Mouse (Mus musculus): ENCODE measurements around the gene Rasa4.
"Not testable (repeated sequence)": the region's sequence is repeated elsewhere in the genome, so short reads cannot be mapped to it uniquely, and the experiment has no call there.

The Rasa4 gene

DNA sequence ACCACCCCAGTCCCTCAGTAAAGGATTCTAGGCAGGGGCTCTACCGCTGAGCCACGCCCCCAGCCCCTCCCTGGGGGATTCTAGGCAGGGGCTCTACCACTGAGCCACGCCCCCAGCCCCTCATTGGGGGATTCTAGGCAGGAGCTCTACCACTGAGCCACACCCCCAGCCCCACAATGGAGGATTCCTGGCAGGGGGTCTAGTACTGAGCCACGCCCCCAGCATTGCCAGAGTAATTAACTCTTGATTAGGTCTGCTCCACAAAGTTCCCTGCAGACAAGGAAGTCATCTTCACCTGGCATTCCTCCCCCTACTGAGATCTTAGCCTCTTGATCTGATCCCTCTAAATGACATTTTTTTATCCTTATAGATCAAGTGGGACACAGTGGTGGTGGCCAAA is 29.8 kb downstream of the Rasa4 start:
- not testable (repeated sequence) for DNase-seq (ENCODE audit: low read depth)

DNA sequence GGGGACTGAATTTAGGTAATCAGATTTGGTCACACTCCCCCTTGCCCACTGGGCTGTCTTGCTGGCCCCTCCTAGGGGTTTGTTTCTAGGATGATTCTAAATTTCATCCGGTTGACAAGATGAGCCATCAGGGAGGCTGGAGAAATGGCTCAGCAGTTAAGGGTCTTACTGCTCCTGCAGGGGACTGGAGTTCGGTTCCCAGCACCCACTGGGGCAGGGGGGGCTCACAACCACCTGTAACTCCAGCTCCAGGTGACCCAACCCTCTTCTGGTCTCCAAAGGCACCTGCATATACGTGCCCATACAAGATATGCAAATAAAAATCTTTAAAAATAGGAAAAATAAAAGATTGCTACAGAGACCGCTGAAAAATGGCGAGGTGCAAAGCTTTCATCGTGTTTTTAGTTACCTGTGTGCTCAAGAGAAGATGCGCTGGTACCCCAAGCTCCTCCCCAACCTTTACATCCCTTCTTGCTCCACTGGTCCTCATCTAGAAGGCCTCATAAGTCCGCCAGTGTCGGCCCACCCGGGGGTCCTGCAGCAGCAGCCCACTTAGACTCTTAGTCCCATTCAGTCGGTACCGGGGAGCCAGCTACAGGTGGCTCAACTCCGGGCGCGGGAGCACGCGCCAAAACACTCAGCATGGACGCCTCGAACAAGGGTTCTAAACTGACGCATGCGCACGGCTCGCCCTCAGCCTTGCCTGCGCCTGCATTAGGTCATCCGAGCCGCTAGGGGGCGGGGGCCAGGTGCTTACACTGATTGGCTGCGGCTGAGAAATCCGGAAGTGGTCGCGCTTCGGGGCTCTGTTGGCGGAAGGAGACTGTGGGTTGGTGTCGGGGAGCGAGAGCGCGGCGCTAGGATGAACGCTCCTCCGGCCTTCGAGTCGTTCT is 32.4 kb downstream of the Rasa4 start, which contains the start of gene Polr2j:
Gene Polr2j, plus strand, starts transcription at position 741 of the 893 bp plus-strand sequence.
- DNase-seq (ENCODE audit: low read depth) = peak; percentile 97

DNA sequence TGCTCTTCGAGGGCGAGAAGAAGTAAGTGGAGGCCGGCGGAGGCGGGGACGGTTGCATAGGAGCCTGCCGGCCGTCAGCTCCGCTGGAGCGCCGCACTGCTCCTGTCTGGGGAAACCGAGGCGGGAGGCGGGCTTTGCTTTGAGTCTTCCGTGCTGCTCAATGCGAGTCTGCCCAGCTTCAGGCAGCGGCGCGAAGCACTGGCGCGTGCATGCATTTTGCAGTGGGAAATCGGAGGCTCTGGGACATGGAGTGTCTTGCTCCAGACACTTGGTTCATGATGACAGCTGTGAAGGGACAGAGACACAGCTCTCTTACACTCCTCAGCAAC is 33.0 kb downstream of the Rasa4 start:
- no peak for DNase-seq (ENCODE audit: low read depth)

DNA sequence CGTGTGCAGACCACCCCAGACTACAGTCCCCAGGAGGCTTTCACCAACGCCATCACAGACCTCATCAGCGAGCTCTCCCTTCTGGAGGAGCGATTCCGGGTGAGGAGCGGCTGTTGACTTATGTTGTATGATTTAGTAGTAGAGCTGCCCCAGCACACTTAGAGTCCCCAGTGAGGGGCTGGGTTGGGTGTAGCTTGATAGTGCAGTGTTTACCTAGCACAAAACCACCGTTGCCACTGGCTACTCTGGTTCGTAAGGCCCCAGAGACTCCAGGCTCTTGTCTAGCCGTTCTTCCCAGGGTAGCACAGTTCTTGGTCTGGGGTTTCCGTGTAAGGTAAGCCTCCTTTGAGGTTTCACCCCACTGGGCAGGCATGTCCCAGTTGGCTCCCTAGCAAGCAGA is 38.4 kb downstream of the Rasa4 start:
- no peak for DNase-seq (ENCODE audit: low read depth)

- DNase-seq (ENCODE audit: low read depth) = peak; percentile 95
These were observed 52.0 kb downstream of the Rasa4 start, which contains the start of the genes Lrwd1 and Alkbh4 for GRCm38 (mm10) chr5:136135571-136136291. Lrwd1 (minus strand) TSS chr5:136136074. Alkbh4 (plus strand) TSS chr5:136136146.

DNA sequence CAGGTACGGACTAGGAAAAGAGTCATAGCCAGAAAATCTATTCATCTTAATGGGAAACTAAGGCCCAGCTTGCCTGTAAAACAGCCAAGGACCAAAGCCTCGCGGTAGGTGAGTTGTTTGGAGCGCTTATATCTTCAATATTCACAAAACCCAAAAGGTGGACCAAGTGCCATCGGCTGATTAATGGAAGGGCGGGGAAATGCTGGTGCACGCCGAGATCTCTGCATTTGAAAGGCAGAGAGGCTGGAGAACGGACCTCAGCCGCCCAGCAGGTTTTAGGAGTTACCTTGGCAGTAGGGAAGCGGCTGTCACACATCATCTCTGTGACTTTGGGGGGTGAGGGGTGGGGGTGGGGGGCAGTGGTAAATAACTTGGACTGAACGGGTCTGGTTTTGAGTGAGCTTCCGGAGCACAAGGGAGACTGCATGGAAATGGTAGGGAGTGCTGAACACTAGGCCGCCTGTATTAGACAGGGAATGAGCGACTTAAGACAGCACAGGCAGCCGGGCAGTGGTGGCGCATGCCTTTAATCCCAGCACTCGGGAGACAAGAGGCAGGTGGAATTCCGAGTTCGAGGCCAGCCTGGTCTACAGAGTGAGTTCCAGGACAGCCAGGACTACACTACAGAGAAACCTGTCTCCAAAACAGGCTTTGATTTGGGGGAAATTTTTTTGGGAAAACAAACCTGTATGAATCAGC is 52.7 kb downstream of the Rasa4 start:
- DNase-seq (ENCODE audit: low read depth) = no peak

GRCm38 (mm10) chr5:136137658-136138274 is 54.0 kb downstream of the Rasa4 start:
- peak; percentile 81 for DNase-seq (ENCODE audit: low read depth)

DNA sequence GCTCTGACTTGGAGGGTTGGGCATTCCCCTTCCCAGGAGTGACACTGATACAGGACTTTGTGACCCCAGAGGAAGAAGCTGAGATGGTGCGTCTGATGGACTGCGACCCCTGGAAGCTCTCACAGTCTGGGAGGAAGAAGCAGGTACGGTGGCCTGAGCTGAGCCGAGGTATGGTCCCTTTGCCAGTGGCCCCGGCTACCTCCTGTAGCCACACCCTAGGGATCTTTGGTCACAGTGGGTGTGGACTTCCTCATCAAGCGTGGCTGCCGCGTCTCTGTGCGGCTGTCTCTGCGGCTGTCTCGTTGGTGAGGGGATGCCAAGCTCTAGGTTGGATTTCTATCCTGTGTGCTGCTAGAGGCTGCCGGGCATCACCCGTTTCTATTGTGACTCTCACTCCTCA is 55.7 kb downstream of the Rasa4 start:
- no peak for DNase-seq (ENCODE audit: low read depth)

GRCm38 (mm10) chr5:136140057-136140482 is 56.4 kb downstream of the Rasa4 start:
- DNase-seq (ENCODE audit: low read depth) = no peak

- no peak for DNase-seq (ENCODE audit: low read depth)
These were observed 59.0 kb downstream of the Rasa4 start for GRCm38 (mm10) chr5:136142746-136143145.

DNA sequence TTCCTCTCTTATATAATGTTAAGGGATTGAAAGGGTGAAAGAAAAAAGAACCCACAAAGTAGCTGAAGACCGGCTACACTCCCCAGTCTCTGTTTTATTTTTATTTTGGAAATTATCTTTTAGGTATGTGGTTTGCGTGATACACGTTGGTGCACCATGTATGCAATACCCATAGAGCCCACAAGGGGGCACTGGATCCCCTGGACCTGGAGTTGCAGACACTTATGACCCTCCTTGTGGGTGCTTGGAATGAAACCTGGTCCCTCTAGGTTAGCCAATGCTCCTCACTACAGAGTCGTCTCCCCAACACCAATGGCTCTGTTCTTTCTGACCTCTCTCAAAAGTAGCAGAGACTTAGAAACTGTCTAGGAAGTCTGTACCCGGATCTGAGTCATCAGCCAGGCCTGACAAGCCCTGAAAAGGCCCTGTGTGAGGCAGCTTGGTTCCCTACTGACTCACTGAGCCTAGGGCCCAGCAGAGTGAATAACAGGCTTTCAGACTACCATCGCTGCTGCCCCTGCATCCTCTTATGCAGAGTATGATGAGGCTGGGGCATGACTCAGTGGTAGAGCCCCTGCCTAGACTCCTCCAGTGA is 59.5 kb downstream of the Rasa4 start:
- no peak for DNase-seq (ENCODE audit: low read depth)

GRCm38 (mm10) chr5:136144606-136145430 is 61.1 kb downstream of the Rasa4 start:
- DNase-seq (ENCODE audit: low read depth) = no peak

- DNase-seq (ENCODE audit: low read depth) = no peak
These were observed 63.2 kb downstream of the Rasa4 start for GRCm38 (mm10) chr5:136146936-136147335.

GRCm38 (mm10) chr5:136147704-136148103 is 64.0 kb downstream of the Rasa4 start:
- no peak for DNase-seq (ENCODE audit: low read depth)

DNA sequence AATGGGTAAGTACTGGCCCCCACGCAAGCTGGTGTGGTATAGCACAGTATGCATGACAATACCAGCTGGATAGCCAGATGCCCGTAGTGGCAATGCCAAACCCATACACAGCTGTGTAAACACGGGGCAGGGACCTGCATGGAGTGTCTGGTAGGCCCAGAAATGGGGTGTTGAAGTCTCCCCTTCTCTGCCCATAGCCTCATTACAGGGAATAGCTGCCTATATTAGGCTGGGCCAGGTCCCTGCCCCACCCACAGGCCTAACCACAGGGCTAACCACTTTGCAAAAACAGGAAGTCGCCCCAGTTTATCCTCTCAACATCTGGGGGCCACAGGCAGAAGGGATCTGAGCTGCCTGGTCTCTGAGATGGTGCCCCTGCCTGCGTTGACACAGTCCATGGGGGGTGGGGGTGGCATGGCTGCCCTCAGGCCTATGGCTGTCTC is 65.4 kb downstream of the Rasa4 start:
- not testable (repeated sequence) for DNase-seq (ENCODE audit: low read depth)

DNA sequence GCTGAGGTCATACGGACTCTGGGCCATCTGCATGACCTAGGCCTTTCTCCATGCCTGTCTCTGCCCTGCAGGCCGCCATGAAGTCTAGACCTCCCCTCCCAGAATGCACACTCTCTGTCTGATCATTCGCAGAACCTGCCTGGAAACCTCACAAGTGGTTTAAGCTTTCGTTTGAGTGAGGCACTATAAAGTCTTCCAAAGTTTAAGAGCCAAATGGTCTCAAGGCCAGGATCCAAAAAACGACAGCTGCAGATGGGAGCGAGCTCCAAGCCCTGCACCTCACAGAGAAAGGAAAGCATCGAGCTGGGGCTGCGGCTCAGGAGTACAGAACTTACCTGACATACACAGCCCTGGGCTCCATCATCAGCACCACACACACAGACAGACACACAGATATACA is 68.6 kb downstream of the Rasa4 start:
- no peak for DNase-seq (ENCODE audit: low read depth)

- DNase-seq (ENCODE audit: low read depth) = no peak
These were observed 71.7 kb downstream of the Rasa4 start for GRCm38 (mm10) chr5:136155399-136155798.

DNA sequence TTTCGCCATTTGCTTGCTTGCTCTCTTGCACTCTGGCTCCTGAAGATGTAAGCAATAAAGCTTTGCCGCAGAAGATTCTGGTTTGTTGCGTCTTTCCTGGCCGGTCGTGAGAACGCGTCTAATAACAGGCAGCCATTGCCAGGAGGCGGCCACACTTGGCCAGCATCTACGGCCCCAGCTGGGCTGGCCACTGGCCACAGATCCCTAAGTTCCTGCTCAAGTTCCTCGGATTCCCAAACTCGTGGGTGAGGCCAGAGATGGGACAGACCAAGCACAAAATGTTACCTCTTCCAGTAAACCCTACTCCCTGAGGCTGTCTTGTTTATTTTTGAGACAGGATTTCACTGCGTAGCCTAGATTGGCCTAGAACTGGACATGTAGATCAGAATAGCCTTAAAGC is 76.4 kb downstream of the Rasa4 start:
- not testable (repeated sequence) for DNase-seq (ENCODE audit: low read depth)
